Mouse (Mus musculus): ENCODE results near the gene Aven.

Aven gene

GRCm38 (mm10) chr2:112557453-112557852 lies 64.7 kb downstream of the Aven start:
- no peak for DNase-seq (ENCODE audit: low read depth, low spot score)

GRCm38 (mm10) chr2:112561549-112561948 lies 68.8 kb downstream of the Aven start:
- DNase-seq (ENCODE audit: low read depth, low spot score) = no peak

GRCm38 (mm10) chr2:112565060-112565459 lies 72.3 kb downstream of the Aven start:
- no peak for DNase-seq (ENCODE audit: low read depth, low spot score)

GRCm38 (mm10) chr2:112566290-112567085 lies 73.7 kb downstream of the Aven start:
- no peak for DNase-seq (ENCODE audit: low read depth, low spot score)

GRCm38 (mm10) chr2:112567786-112568185 lies 75.0 kb downstream of the Aven start:
- DNase-seq (ENCODE audit: low read depth, low spot score) = no peak

- DNase-seq (ENCODE audit: low read depth, low spot score) = no peak
Measured at GRCm38 (mm10) chr2:112590985-112591384, 98.2 kb downstream of the Aven start.

GRCm38 (mm10) chr2:112591451-112591871 lies 98.7 kb downstream of the Aven start:
- no peak for DNase-seq (ENCODE audit: low read depth, low spot score)

GRCm38 (mm10) chr2:112593322-112593721 lies 100.6 kb downstream of the Aven start:
- no peak for DNase-seq (ENCODE audit: low read depth, low spot score)

GRCm38 (mm10) chr2:112593781-112594180 lies 101.0 kb downstream of the Aven start:
- no peak for DNase-seq (ENCODE audit: low read depth, low spot score)

- DNase-seq (ENCODE audit: low read depth, low spot score) = no peak
Measured at GRCm38 (mm10) chr2:112595807-112596206, 103.0 kb downstream of the Aven start.

- DNase-seq (ENCODE audit: low read depth, low spot score) = no peak
Measured at GRCm38 (mm10) chr2:112596415-112596814, 103.7 kb downstream of the Aven start.

GRCm38 (mm10) chr2:112597064-112597463 lies 104.3 kb downstream of the Aven start:
- no peak for DNase-seq (ENCODE audit: low read depth, low spot score)

- DNase-seq (ENCODE audit: low read depth, low spot score) = no peak
Measured at GRCm38 (mm10) chr2:112600222-112600621, 107.5 kb downstream of the Aven start.

GRCm38 (mm10) chr2:112602487-112602886 lies 109.7 kb downstream of the Aven start:
- DNase-seq (ENCODE audit: low read depth, low spot score) = no peak

- no peak for DNase-seq (ENCODE audit: low read depth, low spot score)
Measured at GRCm38 (mm10) chr2:112606536-112606935, 113.8 kb downstream of the Aven start.

GRCm38 (mm10) chr2:112612628-112613027 lies 119.9 kb downstream of the Aven start:
- DNase-seq (ENCODE audit: low read depth, low spot score) = peak; percentile 22

GRCm38 (mm10) chr2:112614375-112614774 lies 121.6 kb downstream of the Aven start:
- no peak for DNase-seq (ENCODE audit: low read depth, low spot score)

GRCm38 (mm10) chr2:112617206-112617605 lies 124.4 kb downstream of the Aven start:
- DNase-seq (ENCODE audit: low read depth, low spot score) = no peak

GRCm38 (mm10) chr2:112625156-112625555 lies 132.4 kb downstream of the Aven start:
- DNase-seq (ENCODE audit: low read depth, low spot score) = no peak

- no peak for DNase-seq (ENCODE audit: low read depth, low spot score)
Measured at GRCm38 (mm10) chr2:112630669-112631068, 137.9 kb downstream of the Aven start.

- DNase-seq (ENCODE audit: low read depth, low spot score) = no peak
Measured at GRCm38 (mm10) chr2:112632536-112632935, 139.8 kb downstream of the Aven start.

- no peak for DNase-seq (ENCODE audit: low read depth, low spot score)
Measured at GRCm38 (mm10) chr2:112637206-112637605, 144.4 kb downstream of the Aven start.

- no peak for DNase-seq (ENCODE audit: low read depth, low spot score)
Measured at GRCm38 (mm10) chr2:112653836-112654235, 161.1 kb downstream of the Aven start.

GRCm38 (mm10) chr2:112656131-112656530 lies 163.4 kb downstream of the Aven start:
- DNase-seq (ENCODE audit: low read depth, low spot score) = no peak
